Mouse (Mus musculus): Measurements from ENCODE around the gene 2310039H08Rik.

DNA sequence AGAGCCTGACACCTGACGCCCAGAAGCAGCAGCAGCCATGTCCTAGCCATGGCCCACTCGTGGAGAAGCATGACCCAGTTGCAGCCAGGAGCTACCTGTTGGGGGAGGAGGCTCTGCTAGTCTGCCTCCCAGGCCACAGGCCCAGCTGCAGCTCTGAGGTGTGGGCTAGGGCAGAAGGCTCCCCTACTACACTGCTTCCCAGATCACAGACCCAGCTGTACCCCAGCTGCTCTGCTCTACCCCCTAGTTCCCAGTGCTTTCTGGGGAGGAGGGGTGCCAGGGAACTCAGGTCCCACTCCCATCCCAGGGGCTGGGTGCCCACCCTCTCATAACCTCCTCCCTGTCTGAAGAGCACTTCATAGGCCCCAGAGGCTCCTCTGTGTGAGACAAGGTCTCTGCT is 8.9 kb upstream of the 2310039H08Rik start, which contains the start of gene Ptcra:
- TF ChIP-seq POLR2A (IDR thresholded peaks at IDR 0.05; ENCODE audit: insufficient read length, low read depth) (no peak), POLR2AphosphoS2 (IDR thresholded peaks at IDR 0.05; ENCODE audit: insufficient read length, low read depth) (no peak), CEBPB (IDR thresholded peaks at IDR 0.05; ENCODE audit: insufficient read depth, poor library complexity, severe bottlenecking) (no peak), E2F4 (IDR thresholded peaks at IDR 0.05; ENCODE audit: insufficient read depth) (no peak), MAX (IDR thresholded peaks at IDR 0.05; ENCODE audit: low read depth) (no peak), USF1 (IDR thresholded peaks at IDR 0.05; ENCODE audit: low read depth) (no peak), MYOG (IDR thresholded peaks at IDR 0.05; ENCODE audit: control insufficient read depth in 1 of 3, insufficient read depth in 1 of 3, insufficient read length in 2 of 3, low read depth in 2 of 3) (no peak), TCF12 (IDR thresholded peaks at IDR 0.05; ENCODE audit: insufficient read depth, poor library complexity, severe bottlenecking) (no peak), TCF3 (IDR thresholded peaks at IDR 0.05; ENCODE audit: insufficient read length, low read depth) (no peak), MYOD1 (IDR thresholded peaks at IDR 0.05; ENCODE audit: control insufficient read depth in 1 of 3, insufficient read length in 2 of 3, low read depth in 2 of 3) (no peak), SRF (IDR thresholded peaks at IDR 0.05; ENCODE audit: control insufficient read depth, insufficient read length, low read depth) (no peak)
